Comparison of ENCODE assay signal across 8 mouse cellular contexts in genomic region chr9:108507619-108508434, GRCm38 (mm10). TPM values are rescaled to one million over a fixed set of nuclear protein-coding genes. Genes with fewer than 3 reads are reported as not detected.
DNase-seq lines count a peak whose midpoint lies in the region; ATAC-seq and TF ChIP-seq lines count a peak whose summit lies in the region.

Gene Qars, plus strand, starts transcription at chr9:108507706.

- TF ChIP-seq RAD21 in MEL (IDR thresholded peaks at IDR 0.05; ENCODE audit: low read depth, low read length), result no peak

- WGBS in cerebellum, adult 2 months, result under 1% methylated on average over 37 of the region's 37 CpGs
- under 1% methylated on average over 37 of the region's 37 CpGs for WGBS in forebrain, postnatal 0 days
- WGBS in lung, embryonic 15.5 days, result under 1% methylated on average over 37 of the region's 37 CpGs

- H3K36me3 ChIP-seq in MEL (ENCODE audit: control insufficient read depth in 1 of 2, insufficient read depth in 2 of 2, low read length in 2 of 2), result peaks cover 5 to 10% of the 10 kb centered on the region in 2 experiments
- H3K36me3 ChIP-seq in forebrain, postnatal 0 days (ENCODE audit: insufficient read depth), result peaks cover 36% of the 10 kb centered on the region
- peaks cover 41% of the 10 kb centered on the region for H3K36me3 ChIP-seq in lung, embryonic 15.5 days

- no peak for TF ChIP-seq EP300 in MEL (IDR thresholded peaks at IDR 0.05; ENCODE audit: low read depth in 1 of 2, low read length in 2 of 2)

- peaks cover 15% of the 10 kb centered on the region for H3K79me2 ChIP-seq in MEL (ENCODE audit: control insufficient read depth, insufficient read depth, low read length, poor library complexity)

- H3K9me3 ChIP-seq in MEL (replicated peaks; ENCODE audit: insufficient read depth, low read length), result no peaks in the 10 kb centered on the region
- no peaks in the 10 kb centered on the region for H3K9me3 ChIP-seq in forebrain, postnatal 0 days (ENCODE audit: low read length)
- H3K9me3 ChIP-seq in lung, embryonic 15.5 days, result no peaks in the 10 kb centered on the region

- H3K27me3 ChIP-seq in MEL (ENCODE audit: control insufficient read depth in 1 of 2, insufficient read depth in 2 of 2, low read length in 2 of 2), result no peaks in the 10 kb centered on the region
- H3K27me3 ChIP-seq in cerebellum, adult 2 months (ENCODE audit: control insufficient read depth, insufficient read depth, low read length), result no peaks in the 10 kb centered on the region
- H3K27me3 ChIP-seq in forebrain, postnatal 0 days (ENCODE audit: insufficient read depth, low read length), result no peaks in the 10 kb centered on the region
- H3K27me3 ChIP-seq in lung, embryonic 15.5 days, result no peaks in the 10 kb centered on the region

- peak; percentile 99 for ATAC-seq in forebrain, postnatal 0 days
- peak; percentile 96 for ATAC-seq in lung, embryonic 15.5 days (ENCODE audit: borderline replicate concordance, extremely low read depth, low FRiP score, low TSS enrichment)

- H3K4me3 ChIP-seq in MEL (ENCODE audit: control insufficient read depth in 1 of 2, insufficient read depth in 1 of 2, low read depth in 2 of 2, low read length in 2 of 2), result peak within 1 kb of the TSS; percentile 80 to 86
- H3K4me3 ChIP-seq in cerebellum, adult 2 months (replicated peaks; ENCODE audit: insufficient read depth, low read depth, low read length), result peak within 1 kb of the TSS; percentile 82
- peak within 1 kb of the TSS; percentile 54 for H3K4me3 ChIP-seq in forebrain, postnatal 0 days (ENCODE audit: low read depth, low read length)
- H3K4me3 ChIP-seq in lung, embryonic 15.5 days, result peak within 1 kb of the TSS; percentile 78

- DNase-seq in MEL (ENCODE audit: low read depth, low spot score), result peak; percentile 98
- peak; percentile 94 to 95 for DNase-seq in cerebellum, adult 2 months
- DNase-seq in forebrain, postnatal 0 days, result peak; percentile 96
- peak; percentile 94 for DNase-seq in heart, postnatal 4 days
- peak; percentile 93 for DNase-seq in layer of hippocampus, adult 8-10 months (ENCODE audit: low spot score in 2 of 2)
- peak; percentile 93 for DNase-seq in ovary, adult 18-20 months (ENCODE audit: low spot score)
- DNase-seq in thymus, postnatal 0 days (ENCODE audit: low spot score), result peak; percentile 96

- no peak for TF ChIP-seq CTCF in MEL (IDR thresholded peaks at IDR 0.05 in 2 of 3, conservative IDR thresholded peaks at IDR 0.05 in 1 of 3; ENCODE audit: control insufficient read depth in 1 of 3, insufficient read depth in 1 of 3, low read depth in 2 of 3, low read length in 3 of 3, poor library complexity in 1 of 3, severe bottlenecking in 1 of 3)
- no peak for TF ChIP-seq CTCF in cerebellum, adult 2 months (IDR thresholded peaks at IDR 0.05; ENCODE audit: borderline replicate concordance, insufficient read depth, low read depth, low read length)
- no peak for TF ChIP-seq CTCF in forebrain, postnatal 0 days (IDR thresholded peaks at IDR 0.05; ENCODE audit: low read depth)

- peaks cover 3 to 11% of the 10 kb centered on the region in 2 experiments for H3K4me1 ChIP-seq in MEL (ENCODE audit: control insufficient read depth in 1 of 2, insufficient read depth in 2 of 2, low read length in 2 of 2)
- peaks cover 8% of the 10 kb centered on the region for H3K4me1 ChIP-seq in cerebellum, adult 2 months (ENCODE audit: control insufficient read depth, insufficient read depth, low read length)
- H3K4me1 ChIP-seq in forebrain, postnatal 0 days (ENCODE audit: insufficient read depth), result peaks cover 15% of the 10 kb centered on the region
- H3K4me1 ChIP-seq in lung, embryonic 15.5 days, result peaks cover 19% of the 10 kb centered on the region

- peak; percentile 66 to 87 for TF ChIP-seq POLR2A in MEL (IDR thresholded peaks at IDR 0.05; ENCODE audit: control insufficient read depth in 1 of 2, insufficient read depth in 1 of 2, low read depth in 1 of 2, low read length in 2 of 2, poor library complexity in 1 of 2)
- peak; percentile 40; the same call in 1 of the 2 replicates for TF ChIP-seq POLR2A in cerebellum, adult 2 months (IDR thresholded peaks at IDR 0.05; ENCODE audit: borderline replicate concordance, insufficient read depth, low read length)

- peak within 1 kb of the TSS; percentile 81 for H3K9ac ChIP-seq in MEL (ENCODE audit: control insufficient read depth, low read depth, low read length, poor library complexity, severe bottlenecking)
- peak within 1 kb of the TSS; percentile 49 for H3K9ac ChIP-seq in forebrain, postnatal 0 days
- H3K9ac ChIP-seq in lung, embryonic 15.5 days, result peak within 1 kb of the TSS; percentile 87

- H3K4me2 ChIP-seq in forebrain, postnatal 0 days (ENCODE audit: low read depth), result peak within 1 kb of the TSS; percentile 68
- peak within 1 kb of the TSS; percentile 75 for H3K4me2 ChIP-seq in lung, embryonic 15.5 days

- peak within 1 kb of the TSS; percentile 82 for H3K27ac ChIP-seq in MEL (ENCODE audit: control insufficient read depth, low read depth, low read length)
- no peak within 1 kb of the TSS for H3K27ac ChIP-seq in cerebellum, adult 2 months (ENCODE audit: insufficient read depth, low read length)
- H3K27ac ChIP-seq in forebrain, postnatal 0 days (ENCODE audit: low read depth, low read length), result peak within 1 kb of the TSS; percentile 57
- H3K27ac ChIP-seq in lung, embryonic 15.5 days, result peak within 1 kb of the TSS; percentile 79

TF ChIP-seq in MEL, 35 proteins besides CTCF, POLR2A, EP300 and RAD21:
- TF ChIP-seq SIN3A (IDR thresholded peaks at IDR 0.05; ENCODE audit: low read length) (peak; percentile 98), KAT2A (conservative IDR thresholded peaks at IDR 0.05; ENCODE audit: low read depth, low read length) (peak; percentile 51; the same call in 1 of the 2 replicates), MYB (IDR thresholded peaks at IDR 0.05; ENCODE audit: low read depth, low read length) (no peak), TCF12 (IDR thresholded peaks at IDR 0.05; ENCODE audit: low read depth, low read length) (peak; percentile 40; the same call in 1 of the 2 replicates), NELFE (IDR thresholded peaks at IDR 0.05; ENCODE audit: low read depth, low read length) (peak; percentile 43; the same call in 1 of the 2 replicates), ELF1 (IDR thresholded peaks at IDR 0.05; ENCODE audit: low read depth, low read length) (peak; percentile 78), NRF1 (IDR thresholded peaks at IDR 0.05; ENCODE audit: insufficient read depth, low read depth, low read length, poor library complexity, severe bottlenecking) (0 out of 2 replicates have a peak, but pooled peaks have one; percentile 11), CHD2 (IDR thresholded peaks at IDR 0.05; ENCODE audit: low read length) (0 out of 2 replicates have a peak, but pooled peaks have one; percentile 23), MXI1 (IDR thresholded peaks at IDR 0.05; ENCODE audit: low read depth, low read length) (peak; percentile 87; the same call in 1 of the 2 replicates), HCFC1 (IDR thresholded peaks at IDR 0.05; ENCODE audit: low read depth, low read length) (peak; percentile 83), MYC (IDR thresholded peaks at IDR 0.05; ENCODE audit: low read depth, low read length) (0 out of 2 replicates have a peak, but pooled peaks have one; percentile 39), POLR2AphosphoS2 (IDR thresholded peaks at IDR 0.05; ENCODE audit: low read length) (no peak; the same call in 1 of the 2 replicates), UBTF (IDR thresholded peaks at IDR 0.05; ENCODE audit: borderline replicate concordance, insufficient read depth, low read depth, low read length) (no peak), GATA1 (IDR thresholded peaks at IDR 0.05; ENCODE audit: low read depth, low read length) (peak; percentile 47; the same call in 1 of the 2 replicates), MAFK (IDR thresholded peaks at IDR 0.05; ENCODE audit: borderline replicate concordance, low read depth, low read length) (no peak), ZMIZ1 (IDR thresholded peaks at IDR 0.05; ENCODE audit: low read depth, low read length) (0 out of 2 replicates have a peak, but pooled peaks have one; percentile 46), ZNF384 (IDR thresholded peaks at IDR 0.05; ENCODE audit: low read depth, low read length) (peak; percentile 61), TBP (IDR thresholded peaks at IDR 0.05; ENCODE audit: low read depth, low read length) (peak; percentile 93)

RNA-seq across cellular contexts. Expression of gene Qars, which starts in this region (rescaled TPM):
- 267 and 286 TPM in 2 replicates for total RNA-seq in MEL (2012; rRNA removed)
- 100 to 1,000 TPM in 1 of 2 experiments, not detected in 1; 407 TPM for polyA plus RNA-seq in MEL (2012; ENCODE audit: insufficient read depth in 1 of 2, insufficient read length in 2 of 2, low read depth in 1 of 2, low replicate concordance in 2 of 2, missing spikeins in 1 of 2)
- polyA plus RNA-seq in cerebellum, adult 2 months (2012; rRNA removed), result 99.4 and 107 TPM in 2 replicates
- total RNA-seq in forebrain, postnatal 0 days (2014; rRNA removed), result 121 and 155 TPM in 2 replicates
- 55.1 and 59.5 TPM in 2 replicates for polyA plus RNA-seq in forebrain, postnatal 0 days (2015; fragmentation: Nextera tagmentation; extraction: Ambion mirVana)
- 10 to 100 TPM; 75.7 to 83.6 TPM for total RNA-seq in heart, postnatal 4 days (2021)
- 10 to 100 TPM; 84.0 to 96.5 (median 89.4) TPM for total RNA-seq in layer of hippocampus, adult 8-10 months (2022)
- 89.4 and 108 TPM in 2 replicates for polyA plus RNA-seq in lung, embryonic 15.5 days (2015; fragmentation: Nextera tagmentation; extraction: Ambion mirVana)
- 113 and 119 TPM in 2 replicates for polyA plus RNA-seq in thymus, postnatal 0 days (2015; fragmentation: Nextera tagmentation; extraction: Ambion mirVana)
